Mouse (Mus musculus) liver, embryonic 11.5 days (tissue): ENCODE measurements around the gene Stau1. TPM values are rescaled to one million over a fixed set of nuclear protein-coding genes. Genes with fewer than 3 reads are reported as not detected.

Source experiments
- ATAC-seq: fragments of 200-750 bp; cut with Nextera tagmentation; replicated peaks from 2 replicates; pipeline ENCODE4 v1.8.0; 2017; ENCODE audit warnings: moderate number of reproducible peaks, mild to moderate bottlenecking, moderate TSS enrichment, moderate library complexity; ENCODE audit not compliant: low FRiP score
- DNase-seq: peaks from one replicate; pipeline ENCODE4 v3.0.0-alpha.2; 2017; ENCODE audit warnings: low spot score
- H3K27ac ChIP-seq: fragments of 300-500 bp; sonication (generic); 2 replicates; pipeline ENCODE4 v1.5.1; 2014; ENCODE audit warnings: mild to moderate bottlenecking, low read depth, low read length, control low read depth
- H3K27me3 ChIP-seq: fragments of 300-500 bp; sonication (generic); replicated peaks from 2 replicates; pipeline ENCODE4 v1.6.1; 2014; ENCODE audit warnings: low read length, mixed read lengths; ENCODE audit not compliant: control insufficient read depth, insufficient read depth
- H3K36me3 ChIP-seq: fragments of 300-500 bp; sonication (generic); 2 replicates; pipeline ENCODE4 v1.6.1; 2014; ENCODE audit warnings: mild to moderate bottlenecking, low read length, moderate library complexity, mixed read lengths; ENCODE audit not compliant: control insufficient read depth, insufficient read depth
- H3K4me1 ChIP-seq: fragments of 300-500 bp; sonication (generic); replicated peaks from 2 replicates; pipeline ENCODE4 v1.6.1; 2014; ENCODE audit warnings: low read length, mixed read lengths; ENCODE audit not compliant: control insufficient read depth, insufficient read depth
- H3K4me2 ChIP-seq: fragments of 300-500 bp; sonication (generic); 2 replicates; pipeline ENCODE4 v1.6.1; 2014; ENCODE audit warnings: mild to moderate bottlenecking, control low read depth, moderate library complexity
- H3K4me3 ChIP-seq: fragments of 300-500 bp; sonication (generic); 2 replicates; pipeline ENCODE4 v1.5.1; 2014; ENCODE audit warnings: low read depth, low read length, control low read depth
- H3K9ac ChIP-seq: fragments of 300-500 bp; sonication (generic); 2 replicates; pipeline ENCODE4 v1.6.1; 2014; ENCODE audit warnings: low read depth, low read length, control low read depth
- H3K9me3 ChIP-seq: fragments of 300-500 bp; sonication (generic); 2 replicates; pipeline ENCODE4 v1.6.1; 2016; ENCODE audit warnings: low read length, inconsistent platforms, mixed read lengths; ENCODE audit not compliant: control insufficient read depth
- WGBS: fragments of 180-500 bp; shearing (Covaris S2); extraction: QIAGEN DNeasy Blood & Tissue Kit; methylation state at CpG from one replicate; pipeline ENCODE4 v1.1.7; 2014; 5-methylcytosine and 5-hydroxymethylcytosine counted together
- polyA plus RNA-seq: library from polyadenylated mRNA; unstranded; fragments of >200 nt; fragmentation: Nextera tagmentation; extraction: Ambion mirVana; gene quantifications from 2 replicates; pipeline ENCODE4 v1.2.1, GENCODE M21; 2014

Gene Stau1
- polyA plus RNA-seq, 1 experiment from 2014 or later = 59.5 TPM

- WGBS = 89% methylated on average over 6 of the region's 6 CpGs
- Histone ChIP-seq H3K4me3 (no peak overlapping the region), H3K36me3 (peaks cover 41% of the 10 kb centered on the region), H3K9ac (no peak overlapping the region), H3K27me3 (no peaks in the 10 kb centered on the region), H3K4me1 (no peaks in the 10 kb centered on the region), H3K4me2 (no peak overlapping the region), H3K27ac (no peak overlapping the region), H3K9me3 (no peaks in the 10 kb centered on the region)
- ATAC-seq (no peak), DNase-seq (no peak)
These were observed 43.9 kb downstream of the Stau1 start for GRCm38 (mm10) chr2:166952151-166952550.

- H3K36me3 ChIP-seq = peaks cover 45% of the 10 kb centered on the region
- H3K4me1 ChIP-seq = no peaks in the 10 kb centered on the region
- no peak for ATAC-seq
- no peaks in the 10 kb centered on the region for H3K9me3 ChIP-seq
- no peak overlapping the region for H3K9ac ChIP-seq
- WGBS = 86% methylated on average over 14 of the region's 14 CpGs
- no peak overlapping the region for H3K4me3 ChIP-seq
- no peak for DNase-seq
- no peak overlapping the region for H3K27ac ChIP-seq
- no peak overlapping the region for H3K4me2 ChIP-seq
- H3K27me3 ChIP-seq = no peaks in the 10 kb centered on the region
These were observed 45.0 kb downstream of the Stau1 start for GRCm38 (mm10) chr2:166950853-166951648.

GRCm38 (mm10) chr2:166948936-166949335 lies 47.2 kb downstream of the Stau1 start:
- H3K4me3 ChIP-seq = no peak overlapping the region
- H3K9ac ChIP-seq = no peak overlapping the region
- H3K27me3 ChIP-seq = no peaks in the 10 kb centered on the region
- H3K9me3 ChIP-seq = no peaks in the 10 kb centered on the region
- DNase-seq (no peak), ATAC-seq (no peak)
- no peaks in the 10 kb centered on the region for H3K4me1 ChIP-seq
- no peak overlapping the region for H3K27ac ChIP-seq
- H3K36me3 ChIP-seq = peaks cover 52% of the 10 kb centered on the region
- no peak overlapping the region for H3K4me2 ChIP-seq
- 91% methylated on average over 10 of the region's 10 CpGs for WGBS

DNA sequence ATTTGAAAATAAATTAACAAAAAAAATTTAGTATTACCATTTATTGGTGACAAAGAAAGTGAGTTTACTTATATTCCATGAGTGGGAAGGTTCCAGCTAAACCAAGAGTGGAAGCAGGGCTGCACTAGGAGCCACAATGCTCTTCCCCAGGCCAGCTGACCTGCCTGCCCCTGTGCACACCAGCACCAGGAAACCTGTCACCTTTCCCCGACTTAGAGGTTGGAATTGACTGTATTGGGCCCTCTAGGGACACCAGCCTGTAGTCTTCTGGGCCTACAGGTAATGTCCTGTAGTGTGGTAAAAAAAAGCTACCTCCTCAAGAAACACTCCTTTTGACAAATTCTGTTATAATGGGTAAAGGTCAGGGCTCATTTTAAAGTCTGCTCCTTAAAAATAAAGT lies 47.9 kb downstream of the Stau1 start:
- Histone ChIP-seq H3K36me3 (peaks cover 57% of the 10 kb centered on the region), H3K4me3 (no peak overlapping the region), H3K4me1 (no peaks in the 10 kb centered on the region), H3K27me3 (no peaks in the 10 kb centered on the region), H3K9me3 (no peaks in the 10 kb centered on the region), H3K9ac (no peak overlapping the region), H3K4me2 (no peak overlapping the region), H3K27ac (no peak overlapping the region)
- DNase-seq (no peak), ATAC-seq (no peak)
- 80% methylated on average over 1 of the region's 1 CpGs for WGBS

GRCm38 (mm10) chr2:166945456-166945855 lies 50.6 kb downstream of the Stau1 start:
- WGBS = 64% methylated on average over 4 of the region's 4 CpGs
- no peak overlapping the region for H3K4me2 ChIP-seq
- no peaks in the 10 kb centered on the region for H3K27me3 ChIP-seq
- H3K9ac ChIP-seq = no peak overlapping the region
- H3K9me3 ChIP-seq = no peaks in the 10 kb centered on the region
- no peak overlapping the region for H3K4me3 ChIP-seq
- peaks cover 63% of the 10 kb centered on the region for H3K36me3 ChIP-seq
- ATAC-seq = peak; percentile 30; the same call in 1 of the 2 replicates
- no peak overlapping the region for H3K27ac ChIP-seq
- H3K4me1 ChIP-seq = no peaks in the 10 kb centered on the region
- no peak for DNase-seq

- no peaks in the 10 kb centered on the region for H3K4me1 ChIP-seq
- ATAC-seq (no peak), DNase-seq (no peak)
- no peak overlapping the region for H3K9ac ChIP-seq
- H3K9me3 ChIP-seq = no peaks in the 10 kb centered on the region
- H3K27me3 ChIP-seq = no peaks in the 10 kb centered on the region
- whole genome bisulfite sequencing = 86% methylated on average over 1 of the region's 1 CpGs
- H3K27ac ChIP-seq = no peak overlapping the region
- no peak overlapping the region for H3K4me2 ChIP-seq
- no peak overlapping the region for H3K4me3 ChIP-seq
- peaks cover 63% of the 10 kb centered on the region for H3K36me3 ChIP-seq
These were observed 51.8 kb downstream of the Stau1 start for GRCm38 (mm10) chr2:166944346-166944745.

DNA sequence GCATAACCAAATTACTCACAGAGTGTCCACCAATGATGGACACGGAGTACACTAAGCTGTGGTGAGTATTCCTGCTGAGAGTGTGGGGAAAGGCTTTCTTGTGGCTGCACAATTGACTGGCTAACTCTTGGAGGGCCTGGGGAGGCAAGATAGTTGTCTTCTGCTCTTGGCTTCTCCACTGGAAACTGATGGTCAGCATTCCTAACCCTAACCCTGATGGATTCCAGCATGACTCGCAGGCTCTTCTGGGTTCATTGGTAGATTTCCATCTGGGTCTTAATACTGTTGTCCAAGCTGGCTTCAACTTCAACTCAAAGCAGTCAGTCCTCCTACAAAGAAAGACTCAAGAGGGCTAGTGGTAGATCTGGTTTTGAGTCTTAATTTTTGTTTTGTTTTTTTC lies 53.0 kb downstream of the Stau1 start:
- Histone ChIP-seq H3K9me3 (no peaks in the 10 kb centered on the region), H3K4me1 (no peaks in the 10 kb centered on the region), H3K4me2 (no peak overlapping the region), H3K9ac (no peak overlapping the region), H3K36me3 (peaks cover 56% of the 10 kb centered on the region), H3K4me3 (no peak overlapping the region), H3K27ac (no peak overlapping the region), H3K27me3 (no peaks in the 10 kb centered on the region)
- no peak for ATAC-seq
- DNase-seq = no peak
- 82% methylated on average over 2 of the region's 2 CpGs for WGBS

GRCm38 (mm10) chr2:166936166-166936565 lies 59.9 kb downstream of the Stau1 start:
- Histone ChIP-seq H3K9ac (no peak overlapping the region), H3K4me3 (no peak overlapping the region), H3K4me2 (no peak overlapping the region), H3K36me3 (peaks cover 43% of the 10 kb centered on the region), H3K27ac (no peak overlapping the region), H3K27me3 (no peaks in the 10 kb centered on the region), H3K9me3 (no peaks in the 10 kb centered on the region), H3K4me1 (no peaks in the 10 kb centered on the region)
- WGBS = 99% methylated on average over 2 of the region's 2 CpGs
- ATAC-seq (no peak), DNase-seq (no peak)

DNA sequence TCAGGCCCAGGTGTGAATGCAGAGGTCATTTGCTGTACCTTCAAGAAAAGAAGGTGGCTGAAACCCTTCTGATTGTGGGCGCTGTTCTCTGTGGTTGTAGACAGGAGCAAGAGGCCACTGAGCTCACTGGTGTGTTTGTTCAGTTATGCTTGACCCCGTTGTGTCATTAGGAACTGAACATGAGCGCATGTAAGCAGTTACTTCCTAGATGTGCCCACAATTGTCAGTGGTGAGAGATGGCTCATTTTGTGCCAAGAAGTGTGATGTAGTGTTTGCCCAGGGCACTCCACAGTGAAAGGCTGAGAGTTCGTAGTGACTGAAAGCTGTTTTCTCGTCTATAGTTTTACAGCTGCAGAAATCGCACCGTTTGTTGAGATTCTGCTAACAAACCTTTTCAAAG lies 60.5 kb downstream of the Stau1 start:
- H3K4me1 ChIP-seq = no peaks in the 10 kb centered on the region
- H3K27ac ChIP-seq = no peak overlapping the region
- ATAC-seq (no peak), DNase-seq (no peak)
- H3K4me3 ChIP-seq = no peak overlapping the region
- no peak overlapping the region for H3K9ac ChIP-seq
- no peaks in the 10 kb centered on the region for H3K27me3 ChIP-seq
- H3K36me3 ChIP-seq = peaks cover 42% of the 10 kb centered on the region
- 91% methylated on average over 7 of the region's 7 CpGs for WGBS
- H3K4me2 ChIP-seq = no peak overlapping the region
- H3K9me3 ChIP-seq = no peaks in the 10 kb centered on the region
